Mouse (Mus musculus) lung, adult 2 months (tissue): ENCODE results near the gene Olfr248. TPM values are rescaled to one million over a fixed set of nuclear protein-coding genes. Genes with fewer than 3 reads are reported as not detected.
"Not testable (repeated sequence)": the region's sequence is repeated elsewhere in the genome, so short reads cannot be mapped to it uniquely, and the experiment has no call there.

ENCODE experiments used
- DNase-seq: peaks from one replicate; pipeline ENCODE4 v3.0.0; 2022
- H3K4me1 ChIP-seq: fragments of 200-500 bp; 2 replicates; pipeline ENCODE4 v1.6.1; 2011; ENCODE audit warnings: low read length; ENCODE audit not compliant: control insufficient read depth, insufficient read depth
- H3K4me3 ChIP-seq: fragments of 200-500 bp; replicated peaks from 2 replicates; pipeline ENCODE3; 2011; ENCODE audit warnings: low read depth, mild to moderate bottlenecking, control low read depth, low read length; ENCODE audit errors: extremely low read depth
- CTCF ChIP-seq: fragments of 200-500 bp; IDR thresholded peaks from 2 replicates; pipeline ENCODE4 v1.5.1; 2011; ENCODE audit warnings: mild to moderate bottlenecking, low read length, control low read depth; ENCODE audit not compliant: insufficient read depth
- POLR2A ChIP-seq: fragments of 200-500 bp; IDR thresholded peaks from 2 replicates; pipeline ENCODE4 v1.6.1; 2011; ENCODE audit warnings: low read depth, mild to moderate bottlenecking, control low read depth, low read length, borderline replicate concordance; ENCODE audit errors: extremely low read depth
- WGBS: fragments of 180-500 bp; shearing (Covaris S2); methylation state at CpG from one replicate; pipeline ENCODE4 v1.1.7; 2018; 5-methylcytosine and 5-hydroxymethylcytosine counted together
- polyA plus RNA-seq: library from polyadenylated mRNA; depleted of rRNA; stranded (reverse); fragments of >200 nt; gene quantifications from 2 replicates; pipeline ENCODE4 v1.2.3, GENCODE M21; 2012; rRNA removed

Gene Olfr248
- not detected in 2 replicates for polyA plus RNA-seq

- H3K4me1 ChIP-seq: no peaks in the 10 kb centered on the region
- WGBS: 95% methylated on average over 2 of the region's 2 CpGs
- TF ChIP-seq CTCF (no peak), POLR2A (no peak)
- H3K4me3 ChIP-seq: no peak within 1 kb of the TSS
- DNase-seq: no peak
These were observed at the start of gene Olfr248 for GRCm38 (mm10) chr1:174390746-174391145. Gene Olfr248, plus strand, starts transcription at chr1:174391046.

DNA sequence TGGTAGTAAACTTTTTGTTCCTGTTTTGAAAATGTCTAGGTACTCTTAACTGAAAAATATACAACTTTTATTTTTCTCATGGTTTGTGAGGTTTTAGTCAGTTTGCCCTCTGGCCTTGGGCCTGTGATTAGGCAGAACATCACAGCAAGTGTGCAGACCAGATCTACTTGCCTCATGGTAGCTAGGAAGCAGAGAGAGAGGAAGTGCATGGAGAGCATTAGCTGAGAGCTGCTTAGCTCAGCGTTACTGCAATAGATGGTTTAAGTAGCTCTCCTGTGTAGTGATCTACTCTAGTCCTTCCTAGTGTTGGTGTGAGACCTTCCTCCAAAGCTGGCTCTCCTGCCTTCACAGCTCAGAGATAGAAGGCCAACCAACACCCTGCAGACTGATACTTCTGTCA lies 37.2 kb upstream of the Olfr248 start:
- WGBS: 79% methylated on average over 1 of the region's 1 CpGs
- not testable (repeated sequence) for H3K4me3 ChIP-seq, DNase-seq, H3K4me1 ChIP-seq

GRCm38 (mm10) chr1:174354640-174355039 lies 36.2 kb upstream of the Olfr248 start:
- no peak for TF ChIP-seq CTCF
- no peak for TF ChIP-seq POLR2A
- 56% methylated on average over 5 of the region's 5 CpGs for WGBS
- no peaks in the 10 kb centered on the region for H3K4me1 ChIP-seq

DNA sequence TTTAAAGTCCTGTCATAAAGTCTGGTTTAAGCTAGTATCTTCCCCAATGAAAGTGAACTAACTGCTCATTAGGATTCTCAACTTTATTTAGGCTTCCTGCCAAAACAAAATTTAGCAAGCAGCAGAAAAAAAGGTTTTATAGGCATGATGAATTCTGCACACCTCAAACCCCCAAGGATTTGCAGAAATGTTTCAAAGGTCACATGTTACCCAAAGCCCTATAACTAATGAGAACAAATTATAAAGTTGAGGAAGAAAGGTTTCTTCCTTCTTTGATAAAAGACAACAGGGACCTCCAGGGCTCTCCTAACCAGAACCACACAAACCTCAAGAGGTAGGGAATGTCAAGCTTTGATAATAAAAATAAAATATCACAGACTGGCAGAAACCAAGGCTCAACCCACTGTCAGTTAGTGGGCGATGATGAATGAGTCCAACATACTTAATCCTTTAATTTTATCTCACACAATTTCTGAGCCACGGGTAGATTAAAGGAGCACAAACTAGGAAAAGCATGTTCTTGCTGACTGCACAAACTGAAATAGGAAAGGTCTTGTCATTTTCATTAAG lies 25.9 kb upstream of the Olfr248 start, which contains the start of gene Olfr417:
Gene Olfr417 (plus strand): TSS at position 241 of the 570 bp plus-strand sequence.
- Histone ChIP-seq H3K4me3 (no peak within 1 kb of the TSS), H3K4me1 (no peaks in the 10 kb centered on the region)
- TF ChIP-seq CTCF (no peak), POLR2A (no peak)
- 53% methylated on average over 2 of the region's 2 CpGs for WGBS
- no peak for DNase-seq

More at GRCm38 (mm10) chr1:174354640-174355039, 36.2 kb upstream of the Olfr248 start:
- DNase-seq: no peak
- no peak overlapping the region for H3K4me3 ChIP-seq

DNA sequence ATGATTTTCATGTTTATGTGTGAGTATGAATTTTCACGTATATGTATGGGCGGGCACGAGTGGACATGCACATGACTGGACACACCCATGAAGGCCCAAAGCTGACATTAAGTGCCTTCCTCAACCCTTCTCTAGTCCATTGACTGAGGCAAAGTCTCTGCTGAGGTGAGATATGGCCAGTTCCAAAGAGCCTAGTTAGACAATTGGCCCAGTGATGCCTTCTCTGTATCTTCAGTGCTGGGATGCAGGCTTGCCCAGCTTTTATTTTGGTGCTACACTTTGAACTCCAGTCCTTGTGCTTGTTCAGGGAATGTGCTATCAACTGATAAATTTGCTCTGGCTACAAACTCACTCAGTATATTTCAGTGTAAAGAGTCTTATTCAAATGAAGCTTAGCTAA lies 17.0 kb upstream of the Olfr248 start:
- Histone ChIP-seq H3K4me1 (no peaks in the 10 kb centered on the region), H3K4me3 (no peak overlapping the region)
- DNase-seq: no peak
- TF ChIP-seq CTCF (no peak), POLR2A (no peak)
- 80% methylated on average over 3 of the region's 3 CpGs for WGBS

GRCm38 (mm10) chr1:174422959-174423358 lies 32.1 kb downstream of the Olfr248 start:
- TF ChIP-seq CTCF (no peak), POLR2A (no peak)
- Histone ChIP-seq H3K4me3 (no peak overlapping the region), H3K4me1 (no peaks in the 10 kb centered on the region)
- DNase-seq: no peak
- 66% methylated on average over 4 of the region's 4 CpGs for WGBS

GRCm38 (mm10) chr1:174423764-174424163 lies 32.9 kb downstream of the Olfr248 start, which contains the start of gene Olfr414:
Gene Olfr414, plus strand, starts transcription at chr1:174424064.
- Histone ChIP-seq H3K4me3 (no peak within 1 kb of the TSS), H3K4me1 (no peaks in the 10 kb centered on the region)
- WGBS: 41% methylated on average over 1 of the region's 1 CpGs
- no peak for TF ChIP-seq CTCF
- no peak for DNase-seq

GRCm38 (mm10) chr1:174426180-174426986 lies 35.5 kb downstream of the Olfr248 start:
- DNase-seq: no peak
- H3K4me1 ChIP-seq: no peaks in the 10 kb centered on the region
- 44% methylated on average over 3 of the region's 3 CpGs for WGBS
- H3K4me3 ChIP-seq: no peak overlapping the region
- TF ChIP-seq POLR2A (no peak), CTCF (no peak)

DNA sequence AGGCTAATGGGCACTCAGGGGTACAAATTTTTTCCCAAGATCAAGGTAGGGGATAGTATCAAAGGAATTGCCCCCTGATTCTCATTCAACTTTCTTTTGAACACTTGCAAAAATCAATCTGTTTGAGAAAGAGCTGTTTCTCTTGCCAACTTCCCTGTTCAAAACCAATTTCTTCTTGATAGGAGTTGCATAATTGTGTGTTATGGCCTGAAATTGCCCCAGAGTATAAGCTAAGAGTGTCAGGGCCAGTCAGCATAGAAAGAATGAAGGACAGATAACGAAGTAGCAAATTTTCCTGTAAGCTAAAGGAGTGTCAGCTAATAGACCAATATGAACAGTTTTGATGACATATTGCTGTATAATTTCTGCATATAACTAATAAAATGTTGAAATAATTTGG lies 36.6 kb downstream of the Olfr248 start:
- no peak for DNase-seq
- WGBS: 72% methylated on average over 1 of the region's 1 CpGs
- TF ChIP-seq POLR2A: no peak
- no peak for TF ChIP-seq CTCF
- H3K4me3 ChIP-seq: no peak overlapping the region
- H3K4me1 ChIP-seq: no peaks in the 10 kb centered on the region

DNA sequence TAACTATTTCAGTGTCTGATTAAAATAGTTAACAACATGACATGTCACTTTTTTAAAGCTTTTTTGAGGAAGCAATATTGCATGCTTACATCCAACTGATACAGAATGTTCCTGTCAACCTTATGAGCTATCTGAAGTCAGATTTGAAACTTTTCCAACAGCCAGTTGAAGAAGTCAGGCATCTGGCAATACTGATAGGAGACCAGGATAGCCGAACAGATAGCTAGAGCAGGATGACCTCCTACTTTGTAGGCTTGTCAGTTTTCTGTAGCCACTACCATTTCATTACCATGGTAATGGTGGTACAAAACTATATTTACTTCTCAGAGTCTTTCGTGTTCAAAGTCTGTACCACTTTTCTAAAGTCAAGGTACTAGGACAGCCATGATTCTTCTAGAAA lies 37.6 kb downstream of the Olfr248 start:
- 84% methylated on average over 2 of the region's 2 CpGs for WGBS

More for the DNA sequence above, 37.6 kb downstream of the Olfr248 start:
- Histone ChIP-seq H3K4me1 (no peaks in the 10 kb centered on the region), H3K4me3 (no peak overlapping the region)
- no peak for TF ChIP-seq POLR2A
- no peak for TF ChIP-seq CTCF
- DNase-seq: no peak
